Mouse (Mus musculus): ENCODE measurements around the gene Tesk2. TPM values are rescaled to one million over a fixed set of nuclear protein-coding genes. Genes with fewer than 3 reads are reported as not detected.

Tesk2 gene
- polyA plus RNA-seq, 1 experiment from 2014 or later, result 7.7 TPM

GRCm38 (mm10) chr4:116815276-116815675 lies 94.5 kb downstream of the Tesk2 start:
- H3K27ac ChIP-seq (ENCODE audit: low read depth, low read length), result no peak overlapping the region
- WGBS, result 87% methylated on average over 5 of the region's 5 CpGs
- no peaks in the 10 kb centered on the region for H3K4me1 ChIP-seq (replicated peaks; ENCODE audit: control insufficient read depth, insufficient read depth, low read length)
- no peaks in the 10 kb centered on the region for H3K36me3 ChIP-seq (ENCODE audit: control insufficient read depth, insufficient read depth, low read length)
- no peak overlapping the region for H3K9ac ChIP-seq (ENCODE audit: low read depth, low read length)
- no peaks in the 10 kb centered on the region for H3K9me3 ChIP-seq (ENCODE audit: control insufficient read depth, low read length)
- ATAC-seq (ENCODE audit: low FRiP score), result no peak
- no peak overlapping the region for H3K4me3 ChIP-seq (ENCODE audit: low read depth, low read length)
- DNase-seq (ENCODE audit: low spot score), result no peak
- H3K27me3 ChIP-seq (ENCODE audit: control insufficient read depth, insufficient read depth, low read length), result peaks cover 5% of the 10 kb centered on the region; the same call in 1 of the 2 replicates
- no peak overlapping the region for H3K4me2 ChIP-seq (replicated peaks; ENCODE audit: low read depth, low read length)

- Histone ChIP-seq H3K27me3 (ENCODE audit: control insufficient read depth, insufficient read depth, low read length) (peaks cover 13% of the 10 kb centered on the region; the same call in 1 of the 2 replicates), H3K9ac (ENCODE audit: low read depth, low read length) (no peak overlapping the region), H3K27ac (ENCODE audit: low read depth, low read length) (no peak overlapping the region), H3K4me1 (replicated peaks; ENCODE audit: control insufficient read depth, insufficient read depth, low read length) (0 out of 2 replicates have a peak, but pooled peaks cover 2% of the 10 kb centered on the region), H3K36me3 (ENCODE audit: control insufficient read depth, insufficient read depth, low read length) (no peaks in the 10 kb centered on the region), H3K4me2 (replicated peaks; ENCODE audit: low read depth, low read length) (no peak overlapping the region), H3K4me3 (ENCODE audit: low read depth, low read length) (no peak overlapping the region), H3K9me3 (ENCODE audit: control insufficient read depth, low read length) (no peaks in the 10 kb centered on the region)
- WGBS, result 90% methylated on average over 6 of the region's 6 CpGs
- ATAC-seq (ENCODE audit: low FRiP score), result no peak
- no peak for DNase-seq (ENCODE audit: low spot score)
These were observed 96.7 kb downstream of the Tesk2 start for GRCm38 (mm10) chr4:116817486-116817885.

DNA sequence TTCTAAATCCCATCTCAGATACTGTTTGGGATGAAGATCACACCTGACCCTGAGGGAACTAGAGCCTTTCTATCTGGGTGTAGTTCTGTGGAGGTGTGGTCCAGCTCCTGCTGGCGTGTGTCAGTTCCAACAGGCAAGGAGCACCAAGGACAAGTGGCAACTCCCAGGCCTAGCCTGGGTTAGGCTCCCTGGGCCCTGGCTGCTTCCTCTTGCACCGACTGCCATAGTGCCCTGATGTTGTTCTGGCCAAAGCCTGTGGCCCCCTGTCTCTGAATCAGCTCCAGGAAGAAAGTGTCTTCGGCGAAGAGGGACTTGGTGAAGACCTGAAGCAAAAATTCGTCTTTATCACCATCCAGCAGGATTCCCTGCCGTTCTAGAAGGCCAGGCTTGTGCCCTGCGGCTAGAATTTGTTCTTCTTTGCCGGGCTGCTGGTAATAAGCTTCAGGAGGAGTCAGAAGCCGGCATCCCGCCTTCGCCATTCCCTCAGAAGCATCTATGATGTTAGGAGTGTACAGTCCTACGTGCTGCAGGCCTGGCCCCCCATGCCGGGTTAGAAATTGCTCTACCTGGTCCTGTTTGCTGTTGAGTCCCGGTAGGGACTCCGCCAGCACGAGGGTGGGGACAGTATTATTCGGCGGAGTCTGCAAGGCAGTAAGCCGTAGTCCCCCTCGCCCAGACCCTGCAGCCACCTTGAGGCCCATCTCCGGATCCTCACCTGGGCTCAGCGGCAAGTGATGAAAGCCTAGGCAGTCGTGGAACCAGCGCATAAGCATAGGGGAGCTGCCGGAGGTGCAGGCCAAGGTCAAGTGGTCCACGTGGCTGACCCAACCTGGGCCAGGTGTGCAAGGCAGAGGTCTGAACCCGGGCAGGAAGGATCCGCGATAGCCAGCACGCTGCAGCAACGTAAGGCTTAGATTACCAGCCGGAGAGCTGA lies 99.5 kb downstream of the Tesk2 start:
- peaks cover 13% of the 10 kb centered on the region; the same call in 1 of the 2 replicates for H3K27me3 ChIP-seq (ENCODE audit: control insufficient read depth, insufficient read depth, low read length)
- H3K9me3 ChIP-seq (ENCODE audit: control insufficient read depth, low read length), result no peaks in the 10 kb centered on the region
- DNase-seq (ENCODE audit: low spot score), result no peak
- peak overlapping the region; percentile 91 for H3K4me2 ChIP-seq (replicated peaks; ENCODE audit: low read depth, low read length)
- no peak; the same call in 1 of the 2 replicates for ATAC-seq (ENCODE audit: low FRiP score)
- H3K4me3 ChIP-seq (ENCODE audit: low read depth, low read length), result peak overlapping the region; percentile 37
- WGBS, result 21% methylated on average over 32 of the region's 32 CpGs
- no peaks in the 10 kb centered on the region for H3K36me3 ChIP-seq (ENCODE audit: control insufficient read depth, insufficient read depth, low read length)
- H3K4me1 ChIP-seq (replicated peaks; ENCODE audit: control insufficient read depth, insufficient read depth, low read length), result 0 out of 2 replicates have a peak, but pooled peaks cover 2% of the 10 kb centered on the region
- H3K27ac ChIP-seq (ENCODE audit: low read depth, low read length), result no peak overlapping the region
- peak overlapping the region; percentile 47 for H3K9ac ChIP-seq (ENCODE audit: low read depth, low read length)

GRCm38 (mm10) chr4:116820902-116821693 lies 100.3 kb downstream of the Tesk2 start:
- peak overlapping the region; percentile 47 for H3K9ac ChIP-seq (ENCODE audit: low read depth, low read length)
- H3K27me3 ChIP-seq (ENCODE audit: control insufficient read depth, insufficient read depth, low read length), result peaks cover 13% of the 10 kb centered on the region; the same call in 1 of the 2 replicates
- WGBS, result under 1% methylated on average over 51 of the region's 51 CpGs
- peak; percentile 80 for DNase-seq (ENCODE audit: low spot score)
- peak overlapping the region; percentile 37 for H3K4me3 ChIP-seq (ENCODE audit: low read depth, low read length)
- H3K9me3 ChIP-seq (ENCODE audit: control insufficient read depth, low read length), result no peaks in the 10 kb centered on the region
- H3K4me2 ChIP-seq (replicated peaks; ENCODE audit: low read depth, low read length), result peak overlapping the region; percentile 91
- no peaks in the 10 kb centered on the region for H3K36me3 ChIP-seq (ENCODE audit: control insufficient read depth, insufficient read depth, low read length)
- 0 out of 2 replicates have a peak, but pooled peaks cover 2% of the 10 kb centered on the region for H3K4me1 ChIP-seq (replicated peaks; ENCODE audit: control insufficient read depth, insufficient read depth, low read length)
- no peak overlapping the region for H3K27ac ChIP-seq (ENCODE audit: low read depth, low read length)
- ATAC-seq (ENCODE audit: low FRiP score), result peak; percentile 74

DNA sequence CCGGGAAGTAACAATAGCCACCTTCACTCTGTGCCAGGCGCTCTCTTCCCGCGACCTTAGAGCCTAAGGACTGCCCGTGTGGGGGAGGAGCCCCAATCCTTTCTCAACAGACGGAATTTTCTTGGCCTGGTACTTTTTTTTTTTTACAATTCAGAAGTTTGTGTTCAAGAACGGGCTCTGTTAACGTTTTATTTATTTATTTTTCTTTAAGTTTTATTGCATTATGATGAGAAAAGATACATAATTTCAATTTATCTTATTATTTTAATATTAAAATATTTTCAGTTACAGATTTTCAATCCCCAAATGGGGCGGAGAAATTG lies 100.9 kb downstream of the Tesk2 start, which contains the start of gene Hpdl:
TSS of gene Hpdl (minus strand) at position 14 of the 323 bp plus-strand sequence.
- 11% methylated on average over 9 of the region's 9 CpGs for WGBS
- DNase-seq (ENCODE audit: low spot score) (no peak), ATAC-seq (ENCODE audit: low FRiP score) (no peak)
- peak within 1 kb of the TSS; percentile 37 for H3K4me3 ChIP-seq (ENCODE audit: low read depth, low read length)
- H3K9me3 ChIP-seq (ENCODE audit: control insufficient read depth, low read length), result no peaks in the 10 kb centered on the region
- peak within 1 kb of the TSS; percentile 91 for H3K4me2 ChIP-seq (replicated peaks; ENCODE audit: low read depth, low read length)
- peaks cover 13% of the 10 kb centered on the region; the same call in 1 of the 2 replicates for H3K27me3 ChIP-seq (ENCODE audit: control insufficient read depth, insufficient read depth, low read length)
- H3K9ac ChIP-seq (ENCODE audit: low read depth, low read length), result peak within 1 kb of the TSS; percentile 47
- H3K4me1 ChIP-seq (replicated peaks; ENCODE audit: control insufficient read depth, insufficient read depth, low read length), result 0 out of 2 replicates have a peak, but pooled peaks cover 2% of the 10 kb centered on the region
- no peaks in the 10 kb centered on the region for H3K36me3 ChIP-seq (ENCODE audit: control insufficient read depth, insufficient read depth, low read length)
- H3K27ac ChIP-seq (ENCODE audit: low read depth, low read length), result no peak within 1 kb of the TSS

GRCm38 (mm10) chr4:116824541-116825004 lies 103.8 kb downstream of the Tesk2 start:
- DNase-seq (ENCODE audit: low spot score) (peak; percentile 77), ATAC-seq (ENCODE audit: low FRiP score) (peak; percentile 41)
- 0 out of 2 replicates have a peak, but pooled peaks cover 2% of the 10 kb centered on the region for H3K4me1 ChIP-seq (replicated peaks; ENCODE audit: control insufficient read depth, insufficient read depth, low read length)
- H3K36me3 ChIP-seq (ENCODE audit: control insufficient read depth, insufficient read depth, low read length), result no peaks in the 10 kb centered on the region
- peak overlapping the region; percentile 70 for H3K4me2 ChIP-seq (replicated peaks; ENCODE audit: low read depth, low read length)
- peak overlapping the region; percentile 84 for H3K9ac ChIP-seq (ENCODE audit: low read depth, low read length)
- 1% methylated on average over 29 of the region's 29 CpGs for WGBS
- peak overlapping the region; percentile 48 for H3K4me3 ChIP-seq (ENCODE audit: low read depth, low read length)
- H3K27me3 ChIP-seq (ENCODE audit: control insufficient read depth, insufficient read depth, low read length), result peaks cover 13% of the 10 kb centered on the region; the same call in 1 of the 2 replicates
- no peak overlapping the region for H3K27ac ChIP-seq (ENCODE audit: low read depth, low read length)
- no peaks in the 10 kb centered on the region for H3K9me3 ChIP-seq (ENCODE audit: control insufficient read depth, low read length)

GRCm38 (mm10) chr4:116827819-116828218 lies 107.1 kb downstream of the Tesk2 start:
- H3K4me3 ChIP-seq (ENCODE audit: low read depth, low read length), result no peak overlapping the region
- no peaks in the 10 kb centered on the region for H3K9me3 ChIP-seq (ENCODE audit: control insufficient read depth, low read length)
- WGBS, result 0% methylated on average over 4 of the region's 4 CpGs
- DNase-seq (ENCODE audit: low spot score) (peak; percentile 83), ATAC-seq (ENCODE audit: low FRiP score) (no peak)
- no peak overlapping the region for H3K4me2 ChIP-seq (replicated peaks; ENCODE audit: low read depth, low read length)
- H3K27me3 ChIP-seq (ENCODE audit: control insufficient read depth, insufficient read depth, low read length), result no peaks in the 10 kb centered on the region
- no peaks in the 10 kb centered on the region for H3K36me3 ChIP-seq (ENCODE audit: control insufficient read depth, insufficient read depth, low read length)
- no peak overlapping the region for H3K27ac ChIP-seq (ENCODE audit: low read depth, low read length)
- no peak overlapping the region for H3K9ac ChIP-seq (ENCODE audit: low read depth, low read length)
- H3K4me1 ChIP-seq (replicated peaks; ENCODE audit: control insufficient read depth, insufficient read depth, low read length), result no peaks in the 10 kb centered on the region

- H3K27me3 ChIP-seq (ENCODE audit: control insufficient read depth, insufficient read depth, low read length), result no peaks in the 10 kb centered on the region
- H3K27ac ChIP-seq (ENCODE audit: low read depth, low read length), result peak overlapping the region; percentile 73
- DNase-seq (ENCODE audit: low spot score), result peak; percentile 43
- WGBS, result 43% methylated on average over 6 of the region's 6 CpGs
- no peaks in the 10 kb centered on the region for H3K36me3 ChIP-seq (ENCODE audit: control insufficient read depth, insufficient read depth, low read length)
- no peaks in the 10 kb centered on the region for H3K9me3 ChIP-seq (ENCODE audit: control insufficient read depth, low read length)
- peak overlapping the region; percentile 38; the same call in 1 of the 2 replicates for H3K9ac ChIP-seq (ENCODE audit: low read depth, low read length)
- H3K4me3 ChIP-seq (ENCODE audit: low read depth, low read length), result no peak overlapping the region
- no peaks in the 10 kb centered on the region for H3K4me1 ChIP-seq (replicated peaks; ENCODE audit: control insufficient read depth, insufficient read depth, low read length)
- peak; percentile 21 for ATAC-seq (ENCODE audit: low FRiP score)
- H3K4me2 ChIP-seq (replicated peaks; ENCODE audit: low read depth, low read length), result no peak overlapping the region
These were observed 108.8 kb downstream of the Tesk2 start for GRCm38 (mm10) chr4:116829364-116830069.
